Mouse (Mus musculus): Measurements from ENCODE around the gene Abcc9. TPM values are rescaled to one million over a fixed set of nuclear protein-coding genes. Genes with fewer than 3 reads are reported as not detected.

The Abcc9 gene
- polyA plus RNA-seq, 1 experiment from 2014 or later = 1.4 TPM

DNA sequence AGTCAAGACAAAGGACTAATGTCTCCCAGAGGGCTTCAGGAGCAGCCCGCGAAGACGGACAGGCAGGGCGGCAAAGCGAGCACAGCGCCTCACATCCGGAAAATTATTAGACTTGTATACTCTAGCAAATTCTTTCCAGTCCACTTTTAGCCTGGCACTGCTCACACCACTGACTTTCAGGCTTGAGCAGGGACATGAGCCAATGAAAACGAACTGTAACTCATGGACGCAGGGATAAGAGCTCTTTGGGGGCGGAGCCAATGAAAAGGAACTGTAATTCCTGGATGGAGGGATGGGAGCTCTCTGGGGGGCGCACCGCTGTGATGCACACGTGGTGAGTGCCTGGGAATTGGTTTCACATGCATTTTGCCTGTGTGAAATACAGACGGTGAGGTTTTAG is 157.0 kb downstream of the Abcc9 start:
- no peak for ATAC-seq (ENCODE audit: insufficient read depth)
- H3K4me2 ChIP-seq = no peak overlapping the region

DNA sequence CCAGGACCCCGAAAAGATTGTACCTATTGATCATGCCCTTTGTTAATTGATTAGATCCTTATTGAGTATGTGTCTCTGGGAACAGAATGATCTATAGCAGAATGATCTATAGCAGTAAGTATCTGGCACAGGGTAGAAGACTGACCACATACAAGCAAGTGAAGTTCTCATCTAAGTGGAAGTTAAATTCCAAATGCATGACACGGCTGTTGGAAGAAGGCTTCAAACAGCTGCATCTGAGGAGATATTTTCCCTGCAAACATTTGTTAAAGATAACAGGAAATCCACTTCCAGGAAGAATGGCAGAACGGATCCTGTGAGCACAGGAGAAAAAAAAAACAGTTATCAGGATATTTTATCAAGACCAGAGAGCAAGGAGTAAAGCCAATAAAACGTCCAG is 158.5 kb downstream of the Abcc9 start:
- Histone ChIP-seq H3K36me3 (replicated peaks) (no peaks in the 10 kb centered on the region), H3K9me3 (replicated peaks) (no peaks in the 10 kb centered on the region), H3K9ac (no peak overlapping the region), H3K27me3 (no peaks in the 10 kb centered on the region), H3K27ac (replicated peaks) (no peak overlapping the region), H3K4me3 (replicated peaks) (no peak overlapping the region), H3K4me1 (replicated peaks) (no peaks in the 10 kb centered on the region), H3K4me2 (no peak overlapping the region)
- 41% methylated on average over 4 of the region's 4 CpGs for WGBS (ENCODE audit: insufficient replicate concordance)
- ATAC-seq (ENCODE audit: insufficient read depth) = no peak

More for the DNA sequence above, 157.0 kb downstream of the Abcc9 start:
- no peaks in the 10 kb centered on the region for H3K4me1 ChIP-seq (replicated peaks)
- H3K9ac ChIP-seq = no peak overlapping the region
- no peaks in the 10 kb centered on the region for H3K36me3 ChIP-seq (replicated peaks)
- no peaks in the 10 kb centered on the region for H3K27me3 ChIP-seq
- H3K4me3 ChIP-seq (replicated peaks) = no peak overlapping the region
- no peaks in the 10 kb centered on the region for H3K9me3 ChIP-seq (replicated peaks)
- 60% methylated on average over 14 of the region's 14 CpGs for WGBS (ENCODE audit: insufficient replicate concordance)
- no peak overlapping the region for H3K27ac ChIP-seq (replicated peaks)

DNA sequence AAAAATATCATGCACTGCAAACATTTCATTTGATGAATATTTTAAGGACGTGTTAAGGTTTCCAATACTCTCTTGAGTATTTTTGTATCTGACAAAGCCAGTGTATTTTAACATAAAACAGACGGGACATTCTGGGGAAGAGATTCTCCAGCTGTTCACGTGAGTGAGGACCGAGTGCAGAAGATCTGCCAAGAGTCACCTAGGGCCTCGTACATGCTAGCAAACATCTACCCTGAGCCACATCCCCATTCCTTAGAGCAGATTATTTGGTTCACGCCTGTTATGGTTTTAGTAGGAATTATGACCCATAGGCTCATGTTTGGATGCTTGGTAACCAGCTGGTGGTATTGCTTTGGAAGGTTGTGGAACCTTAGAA is 159.3 kb downstream of the Abcc9 start:
- no peak for ATAC-seq (ENCODE audit: insufficient read depth)
- Histone ChIP-seq H3K27me3 (no peaks in the 10 kb centered on the region), H3K9me3 (replicated peaks) (no peaks in the 10 kb centered on the region), H3K4me2 (no peak overlapping the region), H3K36me3 (replicated peaks) (no peaks in the 10 kb centered on the region), H3K4me1 (replicated peaks) (no peaks in the 10 kb centered on the region), H3K9ac (no peak overlapping the region), H3K27ac (replicated peaks) (no peak overlapping the region), H3K4me3 (replicated peaks) (no peak overlapping the region)
- WGBS (ENCODE audit: insufficient replicate concordance) = 69% methylated on average over 6 of the region's 6 CpGs

DNA sequence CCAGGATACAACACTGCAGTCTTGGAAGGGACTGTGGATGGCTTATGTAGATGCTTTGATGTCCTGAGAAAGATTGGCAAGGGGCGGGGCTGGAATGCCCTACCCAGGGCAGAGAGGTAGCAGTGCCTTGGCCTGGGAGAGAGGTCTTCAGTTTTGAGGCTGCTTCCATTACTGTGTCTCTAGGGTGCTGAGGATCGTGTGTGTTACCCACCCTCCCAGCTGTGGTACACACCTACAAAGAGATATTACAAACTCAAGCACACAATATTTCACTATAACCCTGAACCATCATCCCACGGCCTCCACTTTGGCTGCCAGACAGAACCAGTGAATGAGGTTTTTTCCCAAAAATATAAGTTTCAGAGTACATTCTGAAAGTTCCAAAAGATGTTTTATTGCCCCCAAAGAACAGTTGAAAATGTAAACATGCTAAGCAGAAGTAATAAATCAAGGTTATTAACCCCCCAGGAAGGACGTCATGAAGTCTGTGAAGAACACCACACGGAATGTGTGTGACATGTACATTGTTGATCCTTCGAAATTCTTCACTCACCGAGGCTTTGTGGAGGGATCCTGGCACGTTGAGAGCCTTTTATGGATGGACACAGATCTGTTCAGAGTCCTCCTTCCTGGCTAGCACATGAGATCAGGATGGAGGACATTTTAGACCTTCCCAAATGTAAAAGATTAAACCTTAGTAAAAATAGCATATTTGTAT is 159.9 kb downstream of the Abcc9 start:
- WGBS (ENCODE audit: insufficient replicate concordance) = 65% methylated on average over 8 of the region's 8 CpGs
- H3K4me1 ChIP-seq (replicated peaks) = no peaks in the 10 kb centered on the region
- H3K27me3 ChIP-seq = no peaks in the 10 kb centered on the region
- H3K9me3 ChIP-seq (replicated peaks) = no peaks in the 10 kb centered on the region
- H3K9ac ChIP-seq = no peak overlapping the region
- no peak overlapping the region for H3K27ac ChIP-seq (replicated peaks)
- no peak overlapping the region for H3K4me2 ChIP-seq
- H3K4me3 ChIP-seq (replicated peaks) = no peak overlapping the region
- ATAC-seq (ENCODE audit: insufficient read depth) = no peak
- H3K36me3 ChIP-seq (replicated peaks) = no peaks in the 10 kb centered on the region

DNA sequence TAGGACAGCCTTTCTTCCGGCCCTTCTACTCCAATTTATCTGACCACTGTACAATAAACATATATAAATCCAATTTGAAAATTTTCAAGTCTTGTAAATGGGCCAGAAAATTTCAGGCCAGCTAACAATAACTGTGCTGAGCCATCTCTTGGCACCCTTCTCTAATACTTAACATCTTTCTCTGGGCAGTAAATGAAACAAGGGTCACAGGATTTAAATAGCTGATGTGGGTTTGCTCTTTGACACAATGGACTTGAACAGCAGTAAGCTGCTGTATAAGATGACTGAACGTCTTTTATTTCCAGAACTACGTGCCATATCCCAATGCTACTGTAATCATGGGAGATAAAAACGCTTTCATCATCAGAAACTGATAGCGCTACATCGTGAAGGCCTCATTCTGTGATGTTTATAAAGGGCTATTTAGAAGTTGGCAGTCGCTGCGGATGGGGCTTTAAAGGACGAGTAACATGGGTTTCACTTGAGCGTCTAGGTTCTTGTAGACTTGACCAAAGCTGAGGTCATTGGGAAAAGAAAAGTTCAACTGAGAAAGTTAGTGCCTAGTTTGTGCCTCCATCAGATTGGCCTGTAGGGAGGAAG is 161.5 kb downstream of the Abcc9 start:
- no peaks in the 10 kb centered on the region for H3K9me3 ChIP-seq (replicated peaks)
- H3K27me3 ChIP-seq = no peaks in the 10 kb centered on the region
- H3K9ac ChIP-seq = no peak overlapping the region
- no peak for ATAC-seq (ENCODE audit: insufficient read depth)
- no peak overlapping the region for H3K4me3 ChIP-seq (replicated peaks)
- WGBS (ENCODE audit: insufficient replicate concordance) = 65% methylated on average over 10 of the region's 10 CpGs
- H3K4me1 ChIP-seq (replicated peaks) = no peaks in the 10 kb centered on the region
- no peak overlapping the region for H3K27ac ChIP-seq (replicated peaks)
- H3K4me2 ChIP-seq = no peak overlapping the region
- no peaks in the 10 kb centered on the region for H3K36me3 ChIP-seq (replicated peaks)

DNA sequence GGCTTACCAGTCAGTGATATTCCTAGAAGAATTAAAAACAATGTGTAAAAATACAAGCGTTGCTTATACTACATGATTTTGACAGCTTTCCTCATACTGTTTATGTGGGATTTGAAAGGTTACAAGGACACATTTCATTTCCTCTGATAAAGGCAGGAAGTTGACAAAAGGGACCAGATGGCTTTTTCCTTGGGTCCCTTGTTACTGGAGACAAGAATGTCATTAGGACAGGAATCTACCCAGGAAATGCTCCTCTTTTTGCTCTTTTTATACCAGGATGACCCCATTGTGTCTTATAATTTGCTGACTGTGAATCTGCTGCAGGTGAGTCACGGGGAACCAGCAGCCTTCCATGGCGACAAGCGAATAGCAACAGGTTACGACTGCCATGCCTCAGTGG is 162.0 kb downstream of the Abcc9 start:
- no peak overlapping the region for H3K4me3 ChIP-seq (replicated peaks)
- no peaks in the 10 kb centered on the region for H3K4me1 ChIP-seq (replicated peaks)
- no peak overlapping the region for H3K4me2 ChIP-seq
- no peaks in the 10 kb centered on the region for H3K27me3 ChIP-seq
- no peak overlapping the region for H3K9ac ChIP-seq
- no peak overlapping the region for H3K27ac ChIP-seq (replicated peaks)
- ATAC-seq (ENCODE audit: insufficient read depth) = no peak
- no peaks in the 10 kb centered on the region for H3K36me3 ChIP-seq (replicated peaks)
- 71% methylated on average over 5 of the region's 5 CpGs for WGBS (ENCODE audit: insufficient replicate concordance)
- no peaks in the 10 kb centered on the region for H3K9me3 ChIP-seq (replicated peaks)

- H3K4me1 ChIP-seq (replicated peaks) = no peaks in the 10 kb centered on the region
- H3K9me3 ChIP-seq (replicated peaks) = no peaks in the 10 kb centered on the region
- peak; percentile 15; the same call in 1 of the 2 replicates for ATAC-seq (ENCODE audit: insufficient read depth)
- H3K27me3 ChIP-seq = no peaks in the 10 kb centered on the region
- WGBS (ENCODE audit: insufficient replicate concordance) = 33% methylated on average over 17 of the region's 17 CpGs
- no peak overlapping the region for H3K4me3 ChIP-seq (replicated peaks)
- H3K4me2 ChIP-seq = no peak overlapping the region
- no peak overlapping the region for H3K27ac ChIP-seq (replicated peaks)
- H3K9ac ChIP-seq = no peak overlapping the region
- H3K36me3 ChIP-seq (replicated peaks) = no peaks in the 10 kb centered on the region
Measured at GRCm38 (mm10) chr6:142538503-142538902, 163.6 kb downstream of the Abcc9 start.

Other genes starting within 250 kb of the Abcc9 start
- gene Gys2, start 229.2 kb downstream of the Abcc9 start, polyA plus RNA-seq (2015; fragmentation: Nextera tagmentation; extraction: Ambion mirVana) = 49.8 and 58.9 TPM in 2 replicates
- gene Ldhb, start 194.4 kb downstream of the Abcc9 start, polyA plus RNA-seq (2015; fragmentation: Nextera tagmentation; extraction: Ambion mirVana) = 19.5 and 19.7 TPM in 2 replicates
- gene Kcnj8, start 130.7 kb downstream of the Abcc9 start, polyA plus RNA-seq (2015; fragmentation: Nextera tagmentation; extraction: Ambion mirVana) = 2.1 and 2.4 TPM in 2 replicates
- 170 and 172 TPM in 2 replicates for gene Cmas, start 54.4 kb upstream of the Abcc9 start, polyA plus RNA-seq (2015; fragmentation: Nextera tagmentation; extraction: Ambion mirVana)
- 0.03 TPM in 1 of 2 replicates, not detected in the other for gene Sult6b2, start 102.2 kb upstream of the Abcc9 start, polyA plus RNA-seq (2015; fragmentation: Nextera tagmentation; extraction: Ambion mirVana)